Mouse (Mus musculus) hindbrain, embryonic 13.5 days (tissue): ENCODE measurements around the gene Rpl29. TPM values are rescaled to one million over a fixed set of nuclear protein-coding genes. Genes with fewer than 3 reads are reported as not detected.

Experiments
- ATAC-seq: fragments of 200-750 bp; cut with Nextera tagmentation; 2 replicates; pipeline ENCODE4 v1.8.0; 2017; ENCODE audit warnings: moderate TSS enrichment; ENCODE audit not compliant: low FRiP score
- H3K27ac ChIP-seq: fragments of 300-500 bp; sonication (generic); 2 replicates; pipeline ENCODE4 v1.5.1; 2015; ENCODE audit warnings: inconsistent platforms, mild to moderate bottlenecking, moderate library complexity
- H3K27me3 ChIP-seq: fragments of 300-500 bp; sonication (generic); 2 replicates; pipeline ENCODE4 v1.6.1; 2015; ENCODE audit warnings: mild to moderate bottlenecking, inconsistent platforms
- H3K36me3 ChIP-seq: fragments of 300-500 bp; sonication (generic); 2 replicates; pipeline ENCODE4 v1.6.1; 2015; ENCODE audit warnings: mild to moderate bottlenecking, inconsistent platforms
- H3K4me1 ChIP-seq: fragments of 300-500 bp; sonication (generic); replicated peaks from 2 replicates; pipeline ENCODE4 v1.6.1; 2015; ENCODE audit warnings: inconsistent platforms
- H3K4me2 ChIP-seq: fragments of 300-500 bp; sonication (generic); 2 replicates; pipeline ENCODE4 v1.6.1; 2015; ENCODE audit warnings: inconsistent platforms, mild to moderate bottlenecking, moderate library complexity
- H3K4me3 ChIP-seq: fragments of 300-500 bp; sonication (generic); 2 replicates; pipeline ENCODE4 v1.5.1; 2015; ENCODE audit warnings: mild to moderate bottlenecking, inconsistent platforms
- H3K9ac ChIP-seq: fragments of 300-500 bp; sonication (generic); 2 replicates; pipeline ENCODE4 v1.6.1; 2015; ENCODE audit warnings: mild to moderate bottlenecking, inconsistent platforms
- H3K9me3 ChIP-seq: fragments of 300-500 bp; sonication (generic); 2 replicates; pipeline ENCODE4 v1.6.1; 2016; ENCODE audit warnings: inconsistent platforms
- WGBS: fragments of 180-500 bp; shearing (Covaris S2); methylation state at CpG from one replicate; pipeline ENCODE4 v1.1.7; 2015; 5-methylcytosine and 5-hydroxymethylcytosine counted together
- polyA plus RNA-seq: library from polyadenylated mRNA; unstranded; fragments of >200 nt; fragmentation: Nextera tagmentation; extraction: Ambion mirVana; gene quantifications from 2 replicates; pipeline ENCODE4 v1.2.1, GENCODE M21; 2015

Rpl29 gene
- polyA plus RNA-seq, 1 experiment from 2014 or later: 704 TPM

GRCm38 (mm10) chr9:106405275-106405674 lies 24.0 kb upstream of the Rpl29 start:
- no peaks in the 10 kb centered on the region for H3K9me3 ChIP-seq
- 0 out of 2 replicates have a peak, but pooled peaks cover 7% of the 10 kb centered on the region for H3K4me1 ChIP-seq

GRCm38 (mm10) chr9:106406443-106407078 lies 22.7 kb upstream of the Rpl29 start:
- Histone ChIP-seq H3K36me3 (no peaks in the 10 kb centered on the region), H3K9ac (no peak overlapping the region), H3K27ac (no peak overlapping the region), H3K4me2 (no peak overlapping the region), H3K4me1 (0 out of 2 replicates have a peak, but pooled peaks cover 7% of the 10 kb centered on the region), H3K9me3 (no peaks in the 10 kb centered on the region), H3K27me3 (no peaks in the 10 kb centered on the region), H3K4me3 (no peak overlapping the region)
- WGBS: 56% methylated on average over 8 of the region's 8 CpGs
- no peak for ATAC-seq

More at GRCm38 (mm10) chr9:106405275-106405674, 24.0 kb upstream of the Rpl29 start:
- H3K27ac ChIP-seq: no peak overlapping the region
- H3K27me3 ChIP-seq: no peaks in the 10 kb centered on the region
- H3K4me2 ChIP-seq: no peak overlapping the region
- H3K9ac ChIP-seq: no peak overlapping the region
- 35% methylated on average over 6 of the region's 6 CpGs for WGBS
- H3K4me3 ChIP-seq: no peak overlapping the region
- no peak for ATAC-seq
- no peaks in the 10 kb centered on the region for H3K36me3 ChIP-seq

GRCm38 (mm10) chr9:106409096-106409495 lies 20.2 kb upstream of the Rpl29 start:
- H3K4me3 ChIP-seq: no peak overlapping the region

GRCm38 (mm10) chr9:106410086-106410650 lies 19.1 kb upstream of the Rpl29 start:
- Histone ChIP-seq H3K9ac (no peak overlapping the region), H3K9me3 (no peaks in the 10 kb centered on the region), H3K4me3 (no peak overlapping the region), H3K27me3 (no peaks in the 10 kb centered on the region), H3K4me1 (0 out of 2 replicates have a peak, but pooled peaks cover 6% of the 10 kb centered on the region), H3K27ac (no peak overlapping the region), H3K36me3 (no peaks in the 10 kb centered on the region), H3K4me2 (no peak overlapping the region)
- no peak for ATAC-seq
- WGBS: 80% methylated on average over 2 of the region's 2 CpGs

More at GRCm38 (mm10) chr9:106409096-106409495, 20.2 kb upstream of the Rpl29 start:
- no peak overlapping the region for H3K27ac ChIP-seq
- H3K27me3 ChIP-seq: no peaks in the 10 kb centered on the region
- H3K4me1 ChIP-seq: 0 out of 2 replicates have a peak, but pooled peaks cover 7% of the 10 kb centered on the region
- no peak overlapping the region for H3K4me2 ChIP-seq
- H3K9ac ChIP-seq: no peak overlapping the region
- no peaks in the 10 kb centered on the region for H3K9me3 ChIP-seq
- no peaks in the 10 kb centered on the region for H3K36me3 ChIP-seq
- ATAC-seq: no peak
- 96% methylated on average over 4 of the region's 4 CpGs for WGBS

GRCm38 (mm10) chr9:106411091-106411594 lies 18.1 kb upstream of the Rpl29 start:
- Histone ChIP-seq H3K4me1 (0 out of 2 replicates have a peak, but pooled peaks cover 3% of the 10 kb centered on the region), H3K36me3 (no peaks in the 10 kb centered on the region), H3K9me3 (no peaks in the 10 kb centered on the region), H3K27ac (no peak overlapping the region), H3K27me3 (no peaks in the 10 kb centered on the region), H3K9ac (no peak overlapping the region), H3K4me3 (no peak overlapping the region), H3K4me2 (no peak overlapping the region)
- no peak for ATAC-seq
- 81% methylated on average over 9 of the region's 9 CpGs for WGBS

GRCm38 (mm10) chr9:106411729-106412128 lies 17.5 kb upstream of the Rpl29 start:
- 87% methylated on average over 6 of the region's 6 CpGs for WGBS
- H3K36me3 ChIP-seq: no peaks in the 10 kb centered on the region

GRCm38 (mm10) chr9:106412210-106412609 lies 17.0 kb upstream of the Rpl29 start:
- Histone ChIP-seq H3K4me3 (no peak overlapping the region), H3K27me3 (no peaks in the 10 kb centered on the region), H3K9ac (no peak overlapping the region), H3K4me1 (no peaks in the 10 kb centered on the region; the same call in 1 of the 2 replicates), H3K9me3 (no peaks in the 10 kb centered on the region), H3K27ac (no peak overlapping the region), H3K4me2 (no peak overlapping the region), H3K36me3 (no peaks in the 10 kb centered on the region)
- ATAC-seq: no peak
- 79% methylated on average over 3 of the region's 3 CpGs for WGBS

More at GRCm38 (mm10) chr9:106411729-106412128, 17.5 kb upstream of the Rpl29 start:
- no peak overlapping the region for H3K4me3 ChIP-seq
- no peaks in the 10 kb centered on the region for H3K27me3 ChIP-seq
- no peak overlapping the region for H3K9ac ChIP-seq
- no peak for ATAC-seq
- H3K4me1 ChIP-seq: no peaks in the 10 kb centered on the region
- no peak overlapping the region for H3K27ac ChIP-seq
- H3K9me3 ChIP-seq: no peaks in the 10 kb centered on the region
- no peak overlapping the region for H3K4me2 ChIP-seq

GRCm38 (mm10) chr9:106413606-106414005 lies 15.6 kb upstream of the Rpl29 start:
- Histone ChIP-seq H3K9me3 (no peaks in the 10 kb centered on the region), H3K9ac (no peak overlapping the region), H3K4me1 (peaks cover 14% of the 10 kb centered on the region), H3K27me3 (0 out of 2 replicates have a peak, but pooled peaks cover 1% of the 10 kb centered on the region), H3K27ac (no peak overlapping the region), H3K4me3 (no peak overlapping the region), H3K4me2 (no peak overlapping the region), H3K36me3 (no peaks in the 10 kb centered on the region)
- no peak for ATAC-seq
- 83% methylated on average over 5 of the region's 5 CpGs for WGBS

GRCm38 (mm10) chr9:106416826-106417225 lies 12.4 kb upstream of the Rpl29 start:
- 0 out of 2 replicates have a peak, but pooled peaks cover 7% of the 10 kb centered on the region for H3K27me3 ChIP-seq
- no peak overlapping the region for H3K4me3 ChIP-seq
- H3K9ac ChIP-seq: no peak overlapping the region
- no peaks in the 10 kb centered on the region for H3K36me3 ChIP-seq
- H3K4me2 ChIP-seq: no peak overlapping the region
- no peaks in the 10 kb centered on the region for H3K9me3 ChIP-seq
- 90% methylated on average over 6 of the region's 6 CpGs for WGBS
- no peak for ATAC-seq
- H3K4me1 ChIP-seq: peaks cover 38% of the 10 kb centered on the region
- no peak overlapping the region for H3K27ac ChIP-seq

- H3K4me1 ChIP-seq: peaks cover 40% of the 10 kb centered on the region
- H3K4me3 ChIP-seq: peak overlapping the region; percentile 27
- peak overlapping the region; percentile 35; the same call in 1 of the 2 replicates for H3K27ac ChIP-seq
- no peaks in the 10 kb centered on the region for H3K9me3 ChIP-seq
- peak overlapping the region; percentile 60 for H3K4me2 ChIP-seq
- peak; percentile 41; the same call in 1 of the 2 replicates for ATAC-seq
- H3K27me3 ChIP-seq: 0 out of 2 replicates have a peak, but pooled peaks cover 7% of the 10 kb centered on the region
- 16% methylated on average over 29 of the region's 29 CpGs for WGBS
- no peaks in the 10 kb centered on the region for H3K36me3 ChIP-seq
- H3K9ac ChIP-seq: peak overlapping the region; percentile 67
Observed at GRCm38 (mm10) chr9:106417841-106418625, 11.2 kb upstream of the Rpl29 start.

GRCm38 (mm10) chr9:106420608-106421007 lies 8.6 kb upstream of the Rpl29 start:
- ATAC-seq: peak; percentile 11; the same call in 1 of the 2 replicates
- H3K4me3 ChIP-seq: no peak overlapping the region
- H3K9ac ChIP-seq: peak overlapping the region; percentile 46; the same call in 1 of the 2 replicates
- no peaks in the 10 kb centered on the region for H3K36me3 ChIP-seq
- H3K27ac ChIP-seq: 0 out of 2 replicates have a peak overlapping the region, but pooled peaks have one; percentile 35
- 0% methylated on average over 2 of the region's 2 CpGs for WGBS
- H3K27me3 ChIP-seq: 0 out of 2 replicates have a peak, but pooled peaks cover 7% of the 10 kb centered on the region
- H3K9me3 ChIP-seq: no peaks in the 10 kb centered on the region
- peaks cover 40% of the 10 kb centered on the region for H3K4me1 ChIP-seq
- peak overlapping the region; percentile 34 for H3K4me2 ChIP-seq
